ENCODE assay signal across 8 mouse cellular contexts in genomic region chr14:60704961-60705360, GRCm38 (mm10).
DNase-seq lines count a peak whose midpoint lies in the region; ATAC-seq and TF ChIP-seq lines count a peak whose summit lies in the region.

No protein-coding gene starts in this region.

- H3K36me3 ChIP-seq in kidney, embryonic 14.5 days (ENCODE audit: control insufficient read depth, insufficient read depth, low read length): peaks cover 4% of the 10 kb centered on the region; the same call in 1 of the 2 replicates
- no peaks in the 10 kb centered on the region for H3K36me3 ChIP-seq in midbrain, postnatal 0 days (ENCODE audit: insufficient read depth, low read length)

- TF ChIP-seq CTCF in gastrocnemius, adult 2 months (IDR thresholded peaks at IDR 0.05): no peak
- no peak for TF ChIP-seq CTCF in midbrain, postnatal 0 days (IDR thresholded peaks at IDR 0.05)

- 27% methylated on average over 3 of the region's 3 CpGs for WGBS in kidney, embryonic 14.5 days
- WGBS in midbrain, postnatal 0 days: 70% methylated on average over 3 of the region's 3 CpGs

- DNase-seq in kidney, adult 8-10 months: no peak
- DNase-seq in gastrocnemius, adult 2 months: peak; percentile 83
- peak; percentile 40 to 52 for DNase-seq in kidney, postnatal 36 days
- DNase-seq in naive thymus-derived CD4-positive, alpha-beta T cell, adult 2 months (ENCODE audit: low read depth): peak; percentile 77
- DNase-seq in c-Kit-positive CD71-positive TER-119-positive erythroid progenitor cells, embryonic 14.5 days (ENCODE audit: low spot score): no peak
- DNase-seq in midbrain, postnatal 0 days (ENCODE audit: low spot score): no peak

- H3K4me3 ChIP-seq in kidney, embryonic 14.5 days (ENCODE audit: low read length): no peak overlapping the region
- no peak overlapping the region for H3K4me3 ChIP-seq in gastrocnemius, adult 2 months
- H3K4me3 ChIP-seq in midbrain, postnatal 0 days (ENCODE audit: low read depth, low read length): no peak overlapping the region

- H3K4me1 ChIP-seq in kidney, embryonic 14.5 days (ENCODE audit: control insufficient read depth, insufficient read depth, low read length): peaks cover 18% of the 10 kb centered on the region; the same call in 1 of the 2 replicates
- H3K4me1 ChIP-seq in midbrain, postnatal 0 days (ENCODE audit: insufficient read depth, low read length): no peaks in the 10 kb centered on the region

- ATAC-seq in kidney, embryonic 14.5 days (ENCODE audit: low FRiP score, low TSS enrichment): 0 out of 2 replicates have a peak, but pooled peaks have one; percentile 42
- peak; percentile 79 for ATAC-seq in activated CD4-positive, CD25-positive, alpha-beta regulatory T cell, adult 4 months
- no peak for ATAC-seq in midbrain, postnatal 0 days (ENCODE audit: low FRiP score)

- H3K27me3 ChIP-seq in kidney, embryonic 14.5 days (ENCODE audit: control insufficient read depth, insufficient read depth, low read length): no peaks in the 10 kb centered on the region
- H3K27me3 ChIP-seq in midbrain, postnatal 0 days (ENCODE audit: insufficient read depth, low read length): no peaks in the 10 kb centered on the region

- H3K4me2 ChIP-seq in kidney, embryonic 14.5 days (replicated peaks; ENCODE audit: low read depth, low read length): no peak overlapping the region
- H3K4me2 ChIP-seq in midbrain, postnatal 0 days (ENCODE audit: low read depth, low read length, poor library complexity, severe bottlenecking): no peak overlapping the region

- H3K9me3 ChIP-seq in kidney, embryonic 14.5 days (ENCODE audit: control insufficient read depth, low read length): no peaks in the 10 kb centered on the region
- no peaks in the 10 kb centered on the region for H3K9me3 ChIP-seq in midbrain, postnatal 0 days (ENCODE audit: low read length)

- H3K27ac ChIP-seq in kidney, embryonic 14.5 days (ENCODE audit: low read depth, low read length): no peak overlapping the region; the same call in 1 of the 2 replicates
- H3K27ac ChIP-seq in gastrocnemius, adult 2 months: peak overlapping the region; percentile 58
- H3K27ac ChIP-seq in midbrain, postnatal 0 days (ENCODE audit: low read depth, low read length): no peak overlapping the region

- no peak overlapping the region for H3K9ac ChIP-seq in kidney, embryonic 14.5 days (ENCODE audit: low read depth, low read length)
- no peak overlapping the region for H3K9ac ChIP-seq in midbrain, postnatal 0 days (replicated peaks; ENCODE audit: low read length, poor library complexity, severe bottlenecking)

- intact Hi-C loops in gastrocnemius, adult 2 months (cut with DNase I): loop anchor here (5.0 kb wide), 1 partner anchor 37 kb away; no protein-coding TSS in a partner anchor

Comparison
In these comparisons a context has a peak if more than half of its experiments do, and no peak if none do; other contexts are left out.
1. DNase-seq: peak in gastrocnemius, adult 2 months (single experiment), kidney, postnatal 36 days (2 of 2) and naive thymus-derived CD4-positive, alpha-beta T cell, adult 2 months (single experiment); none in kidney, adult 8-10 months (0 of 2), c-Kit-positive CD71-positive TER-119-positive erythroid progenitor cells, embryonic 14.5 days (single experiment) and midbrain, postnatal 0 days (single experiment).